Mouse (Mus musculus) limb, embryonic 10.5 days (tissue): ENCODE data around the gene Grm8. TPM values are rescaled to one million over a fixed set of nuclear protein-coding genes. Genes with fewer than 3 reads are reported as not detected.
"Not testable (repeated sequence)": the region's sequence is repeated elsewhere in the genome, so short reads cannot be mapped to it uniquely, and the experiment has no call there.

Source experiments
- DNase-seq: peaks from one replicate; pipeline ENCODE4 v3.0.0-alpha.2; 2017; ENCODE audit warnings: low spot score
- H3K27ac ChIP-seq: fragments of 300-500 bp; sonication (generic); 2 replicates; pipeline ENCODE4 v1.5.1; 2016; ENCODE audit warnings: mild to moderate bottlenecking
- H3K27me3 ChIP-seq: fragments of 300-500 bp; sonication (generic); 2 replicates; pipeline ENCODE4 v1.6.1; 2016; ENCODE audit warnings: low read depth, mild to moderate bottlenecking; ENCODE audit not compliant: poor library complexity, severe bottlenecking
- H3K36me3 ChIP-seq: fragments of 300-500 bp; sonication (generic); 2 replicates; pipeline ENCODE4 v1.6.1; 2016; ENCODE audit warnings: mild to moderate bottlenecking, moderate library complexity
- H3K4me1 ChIP-seq: fragments of 300-500 bp; sonication (generic); 2 replicates; pipeline ENCODE4 v1.6.1; 2016
- H3K4me3 ChIP-seq: fragments of 300-500 bp; sonication (generic); 2 replicates; pipeline ENCODE4 v1.5.1; 2016; ENCODE audit warnings: mild to moderate bottlenecking, moderate library complexity
- H3K9me3 ChIP-seq: fragments of 300-500 bp; sonication (generic); replicated peaks from 2 replicates; pipeline ENCODE4 v1.6.1; 2016; ENCODE audit warnings: mild to moderate bottlenecking
- WGBS: fragments of 180-500 bp; shearing (Covaris S2); methylation state at CpG from one replicate; pipeline ENCODE4 v1.1.7; 2016; 5-methylcytosine and 5-hydroxymethylcytosine counted together
- polyA plus RNA-seq: library from polyadenylated mRNA; unstranded; fragments of >200 nt; fragmentation: Nextera tagmentation; extraction: Ambion mirVana; gene quantifications from 2 replicates; pipeline ENCODE4 v1.2.1, GENCODE M21; 2016

The Grm8 gene
- polyA plus RNA-seq, 1 experiment from 2014 or later, result 0.40 TPM

- Histone ChIP-seq H3K27me3 (no peaks in the 10 kb centered on the region), H3K9me3 (no peaks in the 10 kb centered on the region), H3K36me3 (no peaks in the 10 kb centered on the region), H3K4me3 (no peak overlapping the region), H3K4me1 (no peaks in the 10 kb centered on the region), H3K27ac (no peak overlapping the region)
- WGBS, result 100% methylated on average over 1 of the region's 1 CpGs
- no peak for DNase-seq
Observed at GRCm38 (mm10) chr6:27902224-27902623, 232.8 kb downstream of the Grm8 start.

- no peak overlapping the region for H3K4me3 ChIP-seq
- 94% methylated on average over 3 of the region's 3 CpGs for WGBS
Observed at GRCm38 (mm10) chr6:27901396-27901795, 233.6 kb downstream of the Grm8 start.

GRCm38 (mm10) chr6:27895153-27895552 is 239.8 kb downstream of the Grm8 start:
- H3K9me3 ChIP-seq, result no peaks in the 10 kb centered on the region
- H3K27me3 ChIP-seq, result no peaks in the 10 kb centered on the region
- 97% methylated on average over 1 of the region's 1 CpGs for WGBS
- H3K27ac ChIP-seq, result no peak overlapping the region
- no peaks in the 10 kb centered on the region for H3K36me3 ChIP-seq
- no peak overlapping the region for H3K4me3 ChIP-seq
- DNase-seq, result no peak
- no peaks in the 10 kb centered on the region for H3K4me1 ChIP-seq

More at GRCm38 (mm10) chr6:27901396-27901795, 233.6 kb downstream of the Grm8 start:
- no peak overlapping the region for H3K27ac ChIP-seq
- no peak for DNase-seq
- H3K9me3 ChIP-seq, result no peaks in the 10 kb centered on the region
- no peaks in the 10 kb centered on the region for H3K36me3 ChIP-seq
- H3K4me1 ChIP-seq, result no peaks in the 10 kb centered on the region
- no peaks in the 10 kb centered on the region for H3K27me3 ChIP-seq

GRCm38 (mm10) chr6:27892886-27893285 is 242.1 kb downstream of the Grm8 start:
- DNase-seq, result no peak
- 91% methylated on average over 1 of the region's 1 CpGs for WGBS
- Histone ChIP-seq H3K9me3 (no peaks in the 10 kb centered on the region), H3K27me3 (no peaks in the 10 kb centered on the region), H3K27ac (no peak overlapping the region), H3K36me3 (no peaks in the 10 kb centered on the region), H3K4me3 (no peak overlapping the region), H3K4me1 (no peaks in the 10 kb centered on the region)

- H3K4me3 ChIP-seq, result no peak overlapping the region
- DNase-seq, result no peak
- H3K4me1 ChIP-seq, result no peaks in the 10 kb centered on the region
- H3K36me3 ChIP-seq, result no peaks in the 10 kb centered on the region
- no peak overlapping the region for H3K27ac ChIP-seq
- H3K9me3 ChIP-seq, result no peaks in the 10 kb centered on the region
- H3K27me3 ChIP-seq, result no peaks in the 10 kb centered on the region
- 97% methylated on average over 2 of the region's 2 CpGs for WGBS
Observed at GRCm38 (mm10) chr6:27888391-27888790, 246.6 kb downstream of the Grm8 start.

GRCm38 (mm10) chr6:27887922-27888321 is 247.1 kb downstream of the Grm8 start:
- Histone ChIP-seq H3K27ac (no peak overlapping the region), H3K27me3 (no peaks in the 10 kb centered on the region)
- WGBS, result 92% methylated on average over 1 of the region's 1 CpGs

GRCm38 (mm10) chr6:27885786-27886185 is 249.2 kb downstream of the Grm8 start:
- Histone ChIP-seq H3K27ac (no peak overlapping the region), H3K27me3 (no peaks in the 10 kb centered on the region), H3K9me3 (no peaks in the 10 kb centered on the region), H3K4me3 (no peak overlapping the region), H3K4me1 (no peaks in the 10 kb centered on the region), H3K36me3 (no peaks in the 10 kb centered on the region)
- no peak for DNase-seq
- WGBS, result 76% methylated on average over 1 of the region's 1 CpGs

More at GRCm38 (mm10) chr6:27887922-27888321, 247.1 kb downstream of the Grm8 start:
- H3K9me3 ChIP-seq, result no peaks in the 10 kb centered on the region
- H3K4me3 ChIP-seq, result no peak overlapping the region
- DNase-seq, result no peak
- H3K36me3 ChIP-seq, result no peaks in the 10 kb centered on the region
- H3K4me1 ChIP-seq, result no peaks in the 10 kb centered on the region

- Histone ChIP-seq H3K36me3 (no peaks in the 10 kb centered on the region), H3K9me3 (no peaks in the 10 kb centered on the region), H3K27ac (no peak overlapping the region), H3K4me1 (no peaks in the 10 kb centered on the region), H3K4me3 (no peak overlapping the region), H3K27me3 (no peaks in the 10 kb centered on the region)
- 97% methylated on average over 1 of the region's 1 CpGs for WGBS
- no peak for DNase-seq
Observed at GRCm38 (mm10) chr6:27849644-27850043, 285.3 kb downstream of the Grm8 start.

GRCm38 (mm10) chr6:27836159-27836558 is 298.8 kb downstream of the Grm8 start:
- Histone ChIP-seq H3K4me3 (no peak overlapping the region), H3K4me1 (no peaks in the 10 kb centered on the region), H3K27ac (no peak overlapping the region), H3K36me3 (no peaks in the 10 kb centered on the region), H3K9me3 (no peaks in the 10 kb centered on the region), H3K27me3 (no peaks in the 10 kb centered on the region)
- 83% methylated on average over 1 of the region's 1 CpGs for WGBS
- no peak for DNase-seq

GRCm38 (mm10) chr6:27819735-27820134 is 315.2 kb downstream of the Grm8 start:
- WGBS, result 93% methylated on average over 2 of the region's 2 CpGs
- not testable (repeated sequence) for H3K27me3 ChIP-seq, H3K9me3 ChIP-seq, H3K4me3 ChIP-seq, H3K27ac ChIP-seq, DNase-seq, H3K36me3 ChIP-seq, H3K4me1 ChIP-seq

GRCm38 (mm10) chr6:27812789-27813188 is 322.2 kb downstream of the Grm8 start:
- Histone ChIP-seq H3K4me1 (peaks cover 14% of the 10 kb centered on the region), H3K36me3 (no peaks in the 10 kb centered on the region), H3K9me3 (no peaks in the 10 kb centered on the region), H3K4me3 (no peak overlapping the region), H3K27me3 (0 out of 2 replicates have a peak, but pooled peaks cover 5% of the 10 kb centered on the region), H3K27ac (no peak overlapping the region)
- peak; percentile 40 for DNase-seq
- WGBS, result 28% methylated on average over 5 of the region's 5 CpGs

- H3K4me1 ChIP-seq, result peaks cover 14% of the 10 kb centered on the region
- 0 out of 2 replicates have a peak, but pooled peaks cover 5% of the 10 kb centered on the region for H3K27me3 ChIP-seq
- H3K36me3 ChIP-seq, result no peaks in the 10 kb centered on the region
- H3K4me3 ChIP-seq, result no peak overlapping the region
- DNase-seq, result no peak
- no peak overlapping the region for H3K27ac ChIP-seq
- WGBS, result 89% methylated on average over 6 of the region's 6 CpGs
- no peaks in the 10 kb centered on the region for H3K9me3 ChIP-seq
Observed at GRCm38 (mm10) chr6:27809996-27810395, 325.0 kb downstream of the Grm8 start.

- no peak for DNase-seq
- Histone ChIP-seq H3K4me3 (no peak overlapping the region), H3K27ac (no peak overlapping the region), H3K9me3 (no peaks in the 10 kb centered on the region), H3K36me3 (no peaks in the 10 kb centered on the region), H3K27me3 (0 out of 2 replicates have a peak, but pooled peaks cover 5% of the 10 kb centered on the region), H3K4me1 (peaks cover 1% of the 10 kb centered on the region)
Observed at GRCm38 (mm10) chr6:27806741-27807140, 328.2 kb downstream of the Grm8 start.

GRCm38 (mm10) chr6:27800881-27801572 is 334.0 kb downstream of the Grm8 start:
- no peaks in the 10 kb centered on the region for H3K36me3 ChIP-seq
- H3K9me3 ChIP-seq, result no peaks in the 10 kb centered on the region
- no peaks in the 10 kb centered on the region for H3K4me1 ChIP-seq
- no peak overlapping the region for H3K4me3 ChIP-seq
- H3K27me3 ChIP-seq, result no peaks in the 10 kb centered on the region
- 75% methylated on average over 6 of the region's 6 CpGs for WGBS
- H3K27ac ChIP-seq, result no peak overlapping the region
- no peak for DNase-seq
